Mouse (Mus musculus) hematopoietic stem cell, adult 5-6 weeks (primary cell): ENCODE measurements around the gene Stn1. TPM values are rescaled to one million over a fixed set of nuclear protein-coding genes. Genes with fewer than 3 reads are reported as not detected.

Experiments
- ATAC-seq, 2 experiments: fragments of 125-278 bp in 1 of 2; replicated peaks in 1 of 2; 2 replicates each; pipeline ENCODE4 v1.8.0; 2016 to 2017; ENCODE audit warnings: inconsistent platforms in 2 of 2, mild to moderate bottlenecking in 2 of 2, moderate number of reproducible peaks in 2 of 2, low read depth in 1 of 2, moderate TSS enrichment in 1 of 2; ENCODE audit not compliant: low FRiP score in 2 of 2, poor library complexity in 2 of 2, severe bottlenecking in 2 of 2, insufficient read depth in 1 of 2, low TSS enrichment in 1 of 2
- total RNA-seq: library from RNA; stranded (forward); fragments of 172-1452, 232-1000 nt; gene quantifications from 2 replicates; pipeline ENCODE4 v1.2.3, GENCODE M21; 2017

Gene Stn1
- total RNA-seq, 1 experiment from 2014 or later: 17.1 TPM

DNA sequence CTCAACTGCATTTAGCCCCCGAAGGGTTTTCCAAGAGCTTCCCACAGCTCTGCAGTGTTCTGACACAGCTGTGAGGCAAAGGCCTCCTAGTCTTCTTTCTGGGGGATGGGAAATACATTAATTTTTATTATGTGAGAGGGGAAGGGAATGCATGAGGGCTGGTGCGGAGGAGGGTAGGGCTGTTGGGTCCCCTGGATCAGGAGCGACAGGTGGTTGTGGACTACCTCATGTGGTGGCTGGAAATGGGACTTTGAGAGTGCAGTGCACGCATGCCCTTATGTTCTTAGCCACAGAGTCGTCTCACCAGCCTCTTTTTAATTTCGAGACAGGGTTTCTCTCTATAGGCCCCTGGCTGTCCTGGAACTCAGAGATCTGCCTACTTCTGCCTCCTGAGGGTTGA is 39.6 kb downstream of the Stn1 start:
- ATAC-seq: no peak

GRCm38 (mm10) chr19:47497313-47497712 is 40.0 kb downstream of the Stn1 start:
- no peak for ATAC-seq

DNA sequence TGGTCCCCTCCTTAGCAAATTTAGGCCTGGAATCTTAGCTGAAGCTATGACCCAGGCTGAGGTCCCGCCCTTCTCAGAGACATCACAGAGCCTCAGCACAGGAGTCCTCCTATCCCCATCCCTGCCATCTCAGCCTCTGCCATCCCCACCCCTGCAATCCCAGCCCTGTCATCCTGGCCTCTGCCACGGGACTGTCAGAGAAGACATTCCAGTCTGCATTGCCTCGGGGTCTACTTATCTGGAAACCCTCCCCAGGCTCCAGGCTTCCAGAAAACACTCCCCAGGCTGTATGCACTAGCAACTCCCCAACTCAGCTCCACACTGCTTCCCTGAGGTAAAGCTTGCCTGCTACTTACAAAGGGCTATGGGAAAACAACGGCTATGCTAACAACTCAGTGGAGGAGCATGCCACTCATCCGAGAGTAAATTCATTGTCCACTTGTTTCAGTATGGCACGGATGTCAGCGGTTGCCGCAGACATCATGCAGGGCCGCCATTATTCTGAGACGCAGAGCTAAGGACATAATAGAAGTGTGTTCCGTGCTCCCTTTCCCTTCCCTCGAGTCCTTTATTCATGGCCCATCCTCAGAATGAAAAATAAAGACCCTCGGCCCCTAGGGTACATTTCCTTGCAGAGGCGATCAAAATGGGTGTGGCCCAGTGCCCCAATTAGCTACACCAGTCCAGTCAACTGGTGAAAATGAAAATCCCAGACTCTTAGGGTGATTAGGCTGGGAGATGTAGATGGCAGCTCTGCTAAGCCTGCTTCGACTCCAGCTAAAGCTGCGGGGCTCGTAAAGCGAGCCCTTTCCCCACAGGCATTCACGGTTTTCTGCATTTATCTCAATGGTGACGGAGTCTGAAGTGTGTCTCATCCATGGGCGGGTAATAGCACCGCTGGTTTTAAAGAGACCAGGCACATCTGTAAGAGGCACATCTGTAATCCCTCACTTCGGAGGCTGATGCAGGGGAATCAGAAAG is 44.0 kb downstream of the Stn1 start:
- no peak for ATAC-seq

DNA sequence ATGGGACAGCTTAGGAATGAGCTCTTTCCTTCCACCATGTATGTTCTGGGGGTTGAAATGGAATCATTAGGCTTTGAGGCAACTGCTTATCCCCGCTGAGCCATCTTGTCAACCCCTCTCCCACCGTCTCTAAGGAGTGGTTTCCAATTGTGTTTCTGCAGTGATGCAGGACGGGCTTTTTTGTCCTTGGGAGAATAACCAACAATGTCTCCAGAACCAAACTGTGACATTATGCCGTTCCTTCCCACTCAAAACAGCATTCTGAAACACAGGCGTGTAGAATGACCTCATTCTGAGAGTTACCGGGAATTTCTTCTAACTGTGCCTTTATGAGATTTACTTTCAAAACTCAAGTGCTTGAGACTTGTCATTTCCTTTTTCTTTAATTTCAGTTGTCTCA is 44.9 kb downstream of the Stn1 start:
- ATAC-seq: no peak

GRCm38 (mm10) chr19:47491853-47492252 is 45.5 kb downstream of the Stn1 start:
- ATAC-seq: no peak

DNA sequence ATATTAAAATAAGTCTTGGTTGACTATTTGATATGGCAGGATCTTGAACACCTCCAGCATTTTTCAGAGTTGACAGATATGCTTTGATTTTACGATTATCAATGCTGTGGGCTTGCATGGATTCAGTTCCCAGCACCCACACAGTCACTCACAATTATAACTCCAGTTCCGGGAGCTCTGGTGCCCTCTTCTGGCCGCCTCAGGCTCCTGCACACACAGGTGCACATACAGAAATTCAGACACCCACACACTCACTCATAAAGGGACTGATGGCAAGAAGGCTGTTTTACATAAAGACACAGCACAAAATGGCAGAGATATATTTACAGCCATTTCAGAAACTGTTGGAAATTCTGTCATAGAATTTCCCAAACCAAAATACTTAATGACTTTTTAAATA is 48.1 kb downstream of the Stn1 start:
- ATAC-seq: no peak

DNA sequence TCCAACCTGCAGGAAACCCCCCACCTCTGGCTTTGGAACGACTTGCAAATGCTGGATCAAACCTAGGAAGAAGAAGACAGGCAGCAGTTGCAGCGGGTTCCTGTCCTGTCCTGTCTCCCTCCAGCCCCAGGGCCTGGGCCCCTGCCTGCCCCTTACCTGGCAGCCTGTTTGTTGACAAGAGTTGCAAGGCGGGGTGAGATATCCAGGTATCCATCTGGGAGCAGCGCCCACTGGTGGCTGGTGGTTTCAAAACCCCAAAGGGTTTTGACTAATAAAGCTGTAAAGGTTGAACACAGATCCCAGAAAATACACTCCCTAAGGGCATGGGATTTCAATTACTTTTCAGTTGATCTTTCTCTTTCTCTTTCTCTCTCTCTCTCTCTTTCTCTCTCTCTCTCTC is 49.1 kb downstream of the Stn1 start:
- ATAC-seq: no peak

DNA sequence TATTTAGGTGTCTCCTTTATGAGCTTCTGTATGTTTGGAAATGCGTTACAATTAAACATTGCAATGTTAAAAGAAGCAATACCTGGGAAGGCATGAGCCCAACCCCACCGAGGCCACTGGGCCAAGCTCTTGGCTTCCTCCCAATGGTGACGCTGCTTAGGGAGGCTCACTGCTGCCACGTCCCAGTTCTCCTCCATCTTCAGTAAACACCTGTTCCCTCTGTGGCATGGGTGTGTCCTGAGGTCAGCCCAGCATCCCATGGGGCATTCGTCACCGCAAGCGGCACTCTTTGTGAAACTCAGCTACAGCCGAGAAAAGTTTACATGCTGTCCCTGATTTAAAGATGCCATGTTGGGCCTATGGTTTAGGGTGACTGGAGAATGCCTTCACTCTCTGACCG is 49.7 kb downstream of the Stn1 start:
- ATAC-seq: no peak

GRCm38 (mm10) chr19:47485997-47486566 is 51.2 kb downstream of the Stn1 start:
- peak in 1 of 2 experiments; percentile 29; a peak in 1 of 4 replicates for ATAC-seq

- no peak for ATAC-seq
Observed at GRCm38 (mm10) chr19:47484110-47484509, 53.2 kb downstream of the Stn1 start.

GRCm38 (mm10) chr19:47483346-47483745 is 54.0 kb downstream of the Stn1 start:
- no peak for ATAC-seq

GRCm38 (mm10) chr19:47473453-47473852 is 63.9 kb downstream of the Stn1 start:
- no peak for ATAC-seq

DNA sequence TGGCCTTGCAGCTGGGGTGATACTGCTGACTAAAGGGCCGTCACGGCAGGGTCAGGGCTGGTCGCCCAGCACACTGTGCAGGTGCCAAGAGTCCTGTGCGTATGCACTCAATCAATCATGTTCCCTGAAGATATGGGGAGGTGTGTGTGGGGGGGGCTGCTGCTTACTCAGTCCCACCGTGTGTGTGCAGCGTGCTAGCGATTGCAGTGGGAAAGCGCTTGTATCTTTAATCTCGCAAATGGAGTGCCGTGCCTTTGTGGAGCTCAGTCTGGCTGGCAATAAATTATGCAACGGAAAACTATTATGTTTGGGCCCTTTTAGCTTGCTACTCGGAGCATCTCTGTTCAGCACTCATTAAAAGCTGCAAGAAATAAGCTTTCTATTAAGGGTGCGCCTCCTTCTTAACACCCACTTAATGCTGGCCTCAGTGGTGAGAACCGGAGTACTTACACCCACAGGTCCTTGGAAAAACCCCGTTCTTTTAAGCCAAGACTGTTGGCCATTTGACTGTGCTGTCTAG is 64.4 kb downstream of the Stn1 start:
- no peak for ATAC-seq

GRCm38 (mm10) chr19:47471808-47472207 is 65.5 kb downstream of the Stn1 start:
- no peak for ATAC-seq

DNA sequence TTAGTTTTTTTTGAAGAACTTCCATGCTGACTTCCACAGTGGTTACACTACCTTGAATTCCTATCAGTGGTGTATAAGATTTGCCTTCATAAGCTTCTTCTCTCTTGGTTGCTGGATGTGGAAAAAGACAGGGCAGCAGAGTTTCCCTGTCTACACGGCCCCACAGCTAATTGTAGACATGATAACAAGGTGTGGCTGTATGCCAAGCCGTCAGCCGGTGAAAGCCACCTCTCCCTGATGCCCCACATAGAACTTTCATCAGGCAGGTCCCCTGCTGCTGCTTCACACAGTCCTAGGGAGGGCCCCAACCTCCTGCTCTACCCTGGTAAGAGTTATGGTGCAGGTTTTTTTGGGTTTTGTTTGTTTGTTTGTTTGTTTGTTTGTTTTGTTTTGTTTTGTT is 68.6 kb downstream of the Stn1 start:
- ATAC-seq: no peak

GRCm38 (mm10) chr19:47466775-47467174 is 70.5 kb downstream of the Stn1 start:
- no peak for ATAC-seq

DNA sequence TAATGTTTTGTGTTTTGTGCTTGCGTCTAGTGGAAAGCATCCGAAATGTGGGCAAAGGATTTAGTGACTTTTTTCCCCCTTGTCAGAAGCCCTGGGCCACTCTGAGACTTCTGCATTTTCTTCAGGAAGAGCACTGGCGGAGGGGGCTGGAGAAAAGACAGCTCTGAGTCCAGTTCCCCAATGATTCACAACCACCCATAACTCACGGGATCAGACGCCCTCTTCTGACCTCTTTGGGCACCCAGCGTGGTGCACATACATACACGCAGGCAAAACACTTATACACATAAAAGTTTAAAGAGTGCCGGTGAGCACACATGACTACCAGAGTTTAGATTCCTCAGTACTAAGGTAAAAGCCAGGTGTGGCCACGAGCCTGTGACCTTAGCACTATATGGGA is 71.8 kb downstream of the Stn1 start:
- peak; percentile 42 to 58; a peak in 3 of 4 replicates for ATAC-seq
